Mouse (Mus musculus) C2C12 (cell line): ENCODE data around the gene Atxn2l.
"Not testable (repeated sequence)": the region's sequence is repeated elsewhere in the genome, so short reads cannot be mapped to it uniquely, and the experiment has no call there.

Experiments used
- CEBPB ChIP-seq: IDR thresholded peaks from one replicate; pipeline ENCODE4 v1.6.1; 2011; ENCODE audit warnings: low read depth, mild to moderate bottlenecking, control low read depth, moderate library complexity
- CTCF ChIP-seq: IDR thresholded peaks from one replicate; pipeline ENCODE4 v1.5.1; 2011; ENCODE audit not compliant: control insufficient read depth, insufficient read depth, insufficient read length
- FOSL1 ChIP-seq: IDR thresholded peaks from one replicate; pipeline ENCODE4 v1.8.0; 2011; ENCODE audit warnings: mild to moderate bottlenecking, low read length; ENCODE audit not compliant: poor library complexity, insufficient read depth, severe bottlenecking
- MAX ChIP-seq: IDR thresholded peaks from one replicate; pipeline ENCODE4 v1.6.1; 2011; ENCODE audit warnings: mild to moderate bottlenecking, control low read depth

DNA sequence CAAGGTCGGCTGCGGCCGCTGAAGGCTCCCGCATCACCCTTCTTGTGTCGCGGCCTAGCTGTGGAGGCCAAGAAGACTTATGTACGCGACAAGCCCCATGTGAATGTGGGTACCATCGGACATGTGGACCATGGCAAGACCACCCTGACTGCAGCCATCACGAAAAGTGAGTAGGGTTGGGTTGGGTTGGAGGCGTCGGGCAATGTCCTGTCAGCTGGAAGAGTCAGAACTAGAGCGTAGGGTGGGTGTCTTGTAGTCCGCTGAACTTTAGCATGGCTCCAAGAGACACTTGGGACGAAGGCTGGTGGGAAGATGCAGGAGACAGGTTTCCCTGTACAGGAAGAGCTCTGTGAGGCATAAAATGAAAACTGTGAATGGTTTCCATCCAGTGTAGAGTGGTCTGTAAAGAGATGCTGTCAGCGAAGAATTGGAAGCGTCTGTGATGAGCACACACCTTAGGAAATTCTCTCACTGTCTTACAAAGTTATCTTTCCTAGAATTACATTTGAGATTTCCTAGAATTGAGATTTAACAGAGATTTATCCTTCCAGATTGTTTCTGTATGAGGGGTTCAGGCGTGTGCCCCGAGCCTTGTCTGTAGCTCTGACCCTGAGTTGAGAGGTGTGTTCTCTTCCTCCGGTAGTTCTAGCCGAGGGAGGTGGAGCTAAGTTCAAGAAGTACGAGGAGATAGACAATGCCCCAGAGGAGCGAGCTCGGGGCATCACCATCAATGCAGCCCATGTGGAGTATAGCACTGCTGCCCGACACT, 15.4 kb downstream of the Atxn2l start:
- not testable (repeated sequence) for TF ChIP-seq MAX, FOSL1, CTCF, CEBPB
